Mouse (Mus musculus) testis, adult 2 months (tissue): Measurements from ENCODE around the gene Ap3m1. TPM values are rescaled to one million over a fixed set of nuclear protein-coding genes. Genes with fewer than 3 reads are reported as not detected.

Source experiments
- H3K27ac ChIP-seq: fragments of 200-500 bp; 2 replicates; pipeline ENCODE4 v1.5.1; 2012; ENCODE audit warnings: low read depth, low read length; ENCODE audit not compliant: control insufficient read depth, insufficient read depth
- H3K27me3 ChIP-seq: fragments of 200-500 bp; 2 replicates; pipeline ENCODE4 v1.6.1; 2012; ENCODE audit warnings: mild to moderate bottlenecking, low read length, moderate library complexity; ENCODE audit not compliant: control insufficient read depth, insufficient read depth
- H3K36me3 ChIP-seq: fragments of 200-500 bp; 2 replicates; pipeline ENCODE4 v1.6.1; 2012; ENCODE audit warnings: mild to moderate bottlenecking, low read length; ENCODE audit not compliant: control insufficient read depth, insufficient read depth
- H3K4me1 ChIP-seq: fragments of 200-500 bp; 2 replicates; pipeline ENCODE4 v1.6.1; 2012; ENCODE audit warnings: low read length; ENCODE audit not compliant: control insufficient read depth, insufficient read depth
- H3K4me3 ChIP-seq: fragments of 200-500 bp; 2 replicates; pipeline ENCODE4 v1.5.1; 2012; ENCODE audit warnings: low read depth, mild to moderate bottlenecking, low read length, moderate library complexity, mixed read lengths; ENCODE audit not compliant: control insufficient read depth
- CTCF ChIP-seq: fragments of 200-500 bp; IDR thresholded peaks from 2 replicates; pipeline ENCODE4 v1.5.1; 2012; ENCODE audit warnings: low read depth, mild to moderate bottlenecking, inconsistent platforms, low read length, moderate library complexity; ENCODE audit not compliant: control insufficient read depth, insufficient read depth, insufficient replicate concordance
- POLR2A ChIP-seq: fragments of 200-500 bp; IDR thresholded peaks from 2 replicates; pipeline ENCODE4 v1.6.1; 2012; ENCODE audit warnings: low read depth, mild to moderate bottlenecking, inconsistent platforms, low read length, moderate library complexity; ENCODE audit not compliant: control insufficient read depth
- polyA plus RNA-seq: library from polyadenylated mRNA; depleted of rRNA; stranded (reverse); fragments of >200 nt; gene quantifications from 2 replicates; pipeline ENCODE4 v1.2.3, GENCODE M21; 2012

The Ap3m1 gene
- polyA plus RNA-seq, 1 experiment: 31.6 TPM

GRCm38 (mm10) chr14:21051380-21052111, 762 bp downstream of the Ap3m1 start:
- H3K36me3 ChIP-seq: no peaks in the 10 kb centered on the region
- no peaks in the 10 kb centered on the region for H3K27me3 ChIP-seq
- peak overlapping the region; percentile 90 for H3K27ac ChIP-seq
- TF ChIP-seq POLR2A (no peak), CTCF (no peak)
- H3K4me3 ChIP-seq: peak overlapping the region; percentile 82
- H3K4me1 ChIP-seq: peaks cover 4% of the 10 kb centered on the region; the same call in 1 of the 2 replicates

GRCm38 (mm10) chr14:21050734-21051133, 1.6 kb downstream of the Ap3m1 start:
- Histone ChIP-seq H3K27me3 (no peaks in the 10 kb centered on the region), H3K36me3 (no peaks in the 10 kb centered on the region), H3K4me1 (peaks cover 4% of the 10 kb centered on the region; the same call in 1 of the 2 replicates), H3K27ac (no peak overlapping the region), H3K4me3 (no peak overlapping the region)
- peak; percentile 78; the same call in 1 of the 2 replicates for TF ChIP-seq CTCF
- no peak for TF ChIP-seq POLR2A

GRCm38 (mm10) chr14:21048879-21049278, 3.4 kb downstream of the Ap3m1 start:
- no peak overlapping the region for H3K27ac ChIP-seq
- no peak for TF ChIP-seq POLR2A
- peak; percentile 15; the same call in 1 of the 2 replicates for TF ChIP-seq CTCF
- H3K27me3 ChIP-seq: no peaks in the 10 kb centered on the region
- H3K4me3 ChIP-seq: no peak overlapping the region
- no peaks in the 10 kb centered on the region for H3K36me3 ChIP-seq
- H3K4me1 ChIP-seq: peaks cover 4% of the 10 kb centered on the region; the same call in 1 of the 2 replicates

GRCm38 (mm10) chr14:21047840-21048239, 4.5 kb downstream of the Ap3m1 start:
- Histone ChIP-seq H3K27me3 (no peaks in the 10 kb centered on the region), H3K4me3 (no peak overlapping the region), H3K36me3 (no peaks in the 10 kb centered on the region), H3K4me1 (peaks cover 1% of the 10 kb centered on the region; the same call in 1 of the 2 replicates), H3K27ac (no peak overlapping the region)
- TF ChIP-seq CTCF (no peak), POLR2A (no peak)

GRCm38 (mm10) chr14:21039623-21040022, 12.7 kb downstream of the Ap3m1 start:
- H3K4me3 ChIP-seq: no peak overlapping the region
- peaks cover 1% of the 10 kb centered on the region for H3K36me3 ChIP-seq
- no peaks in the 10 kb centered on the region for H3K27me3 ChIP-seq
- TF ChIP-seq POLR2A: no peak
- TF ChIP-seq CTCF: no peak
- H3K4me1 ChIP-seq: no peaks in the 10 kb centered on the region
- no peak overlapping the region for H3K27ac ChIP-seq

- no peak for TF ChIP-seq CTCF
- TF ChIP-seq POLR2A: no peak
- H3K4me3 ChIP-seq: no peak overlapping the region
- H3K36me3 ChIP-seq: peaks cover 1% of the 10 kb centered on the region
- H3K4me1 ChIP-seq: no peaks in the 10 kb centered on the region
- no peaks in the 10 kb centered on the region for H3K27me3 ChIP-seq
- H3K27ac ChIP-seq: no peak overlapping the region
Measured at GRCm38 (mm10) chr14:21039077-21039476, 13.2 kb downstream of the Ap3m1 start.

- TF ChIP-seq CTCF: no peak
- no peak for TF ChIP-seq POLR2A
- H3K4me3 ChIP-seq: no peak overlapping the region
- H3K27ac ChIP-seq: no peak overlapping the region
- no peaks in the 10 kb centered on the region for H3K27me3 ChIP-seq
- H3K4me1 ChIP-seq: no peaks in the 10 kb centered on the region
- peaks cover 1% of the 10 kb centered on the region; the same call in 1 of the 2 replicates for H3K36me3 ChIP-seq
Measured at GRCm38 (mm10) chr14:21034791-21035190, 17.5 kb downstream of the Ap3m1 start.
